Mouse (Mus musculus): ENCODE results near the gene Sema5b. TPM values are rescaled to one million over a fixed set of nuclear protein-coding genes. Genes with fewer than 3 reads are reported as not detected.
"Not testable (repeated sequence)": the region's sequence is repeated elsewhere in the genome, so short reads cannot be mapped to it uniquely, and the experiment has no call there.

Gene Sema5b
- total RNA-seq, 4 experiments from 2014 or later: 15.2 to 20.7 (median 16.1) TPM

- no peak for DNase-seq (ENCODE audit: low spot score in 2 of 2)
These were observed 8.4 kb downstream of the Sema5b start for GRCm38 (mm10) chr16:35549354-35549753.

GRCm38 (mm10) chr16:35555596-35556482, 14.9 kb downstream of the Sema5b start:
- no peak for DNase-seq (ENCODE audit: low spot score in 2 of 2)

GRCm38 (mm10) chr16:35557038-35557437, 16.1 kb downstream of the Sema5b start:
- DNase-seq (ENCODE audit: low spot score in 2 of 2): no peak

- no peak for DNase-seq (ENCODE audit: low spot score in 2 of 2)
These were observed 20.6 kb downstream of the Sema5b start for GRCm38 (mm10) chr16:35561541-35561940.

- no peak for DNase-seq (ENCODE audit: low spot score in 2 of 2)
These were observed 23.4 kb downstream of the Sema5b start for GRCm38 (mm10) chr16:35564246-35564905.

GRCm38 (mm10) chr16:35565601-35566000, 24.7 kb downstream of the Sema5b start:
- DNase-seq (ENCODE audit: low spot score in 2 of 2): not testable (repeated sequence)

GRCm38 (mm10) chr16:35568225-35568880, 27.4 kb downstream of the Sema5b start:
- DNase-seq (ENCODE audit: low spot score in 2 of 2): no peak

- DNase-seq (ENCODE audit: low spot score in 2 of 2): no peak
These were observed 28.4 kb downstream of the Sema5b start for GRCm38 (mm10) chr16:35569347-35569746.

- no peak for DNase-seq (ENCODE audit: low spot score in 2 of 2)
These were observed 28.8 kb downstream of the Sema5b start for GRCm38 (mm10) chr16:35569758-35570157.

GRCm38 (mm10) chr16:35570627-35571026, 29.7 kb downstream of the Sema5b start:
- DNase-seq (ENCODE audit: low spot score in 2 of 2): no peak

- DNase-seq (ENCODE audit: low spot score in 2 of 2): no peak
These were observed 32.6 kb downstream of the Sema5b start for GRCm38 (mm10) chr16:35573586-35573985.

- DNase-seq (ENCODE audit: low spot score in 2 of 2): no peak
These were observed 36.4 kb downstream of the Sema5b start for GRCm38 (mm10) chr16:35577181-35577941.

GRCm38 (mm10) chr16:35581299-35581698, 40.4 kb downstream of the Sema5b start:
- peak in 1 of 2 experiments; percentile 51 for DNase-seq (ENCODE audit: low spot score in 2 of 2)

GRCm38 (mm10) chr16:35583551-35584080, 42.7 kb downstream of the Sema5b start:
- DNase-seq (ENCODE audit: low spot score in 2 of 2): no peak

GRCm38 (mm10) chr16:35585126-35585694, 44.3 kb downstream of the Sema5b start:
- DNase-seq (ENCODE audit: low spot score in 2 of 2): no peak

- DNase-seq (ENCODE audit: low spot score in 2 of 2): no peak
These were observed 46.3 kb downstream of the Sema5b start for GRCm38 (mm10) chr16:35587046-35587779.

GRCm38 (mm10) chr16:35587866-35588465, 47.0 kb downstream of the Sema5b start:
- no peak for DNase-seq (ENCODE audit: low spot score in 2 of 2)

- DNase-seq (ENCODE audit: low spot score in 2 of 2): no peak
These were observed 47.8 kb downstream of the Sema5b start for GRCm38 (mm10) chr16:35588731-35589151.

- no peak for DNase-seq (ENCODE audit: low spot score in 2 of 2)
These were observed 50.8 kb downstream of the Sema5b start for GRCm38 (mm10) chr16:35591756-35592155.
